ENCODE assay signal across 7 mouse cellular contexts in the genomic region with DNA sequence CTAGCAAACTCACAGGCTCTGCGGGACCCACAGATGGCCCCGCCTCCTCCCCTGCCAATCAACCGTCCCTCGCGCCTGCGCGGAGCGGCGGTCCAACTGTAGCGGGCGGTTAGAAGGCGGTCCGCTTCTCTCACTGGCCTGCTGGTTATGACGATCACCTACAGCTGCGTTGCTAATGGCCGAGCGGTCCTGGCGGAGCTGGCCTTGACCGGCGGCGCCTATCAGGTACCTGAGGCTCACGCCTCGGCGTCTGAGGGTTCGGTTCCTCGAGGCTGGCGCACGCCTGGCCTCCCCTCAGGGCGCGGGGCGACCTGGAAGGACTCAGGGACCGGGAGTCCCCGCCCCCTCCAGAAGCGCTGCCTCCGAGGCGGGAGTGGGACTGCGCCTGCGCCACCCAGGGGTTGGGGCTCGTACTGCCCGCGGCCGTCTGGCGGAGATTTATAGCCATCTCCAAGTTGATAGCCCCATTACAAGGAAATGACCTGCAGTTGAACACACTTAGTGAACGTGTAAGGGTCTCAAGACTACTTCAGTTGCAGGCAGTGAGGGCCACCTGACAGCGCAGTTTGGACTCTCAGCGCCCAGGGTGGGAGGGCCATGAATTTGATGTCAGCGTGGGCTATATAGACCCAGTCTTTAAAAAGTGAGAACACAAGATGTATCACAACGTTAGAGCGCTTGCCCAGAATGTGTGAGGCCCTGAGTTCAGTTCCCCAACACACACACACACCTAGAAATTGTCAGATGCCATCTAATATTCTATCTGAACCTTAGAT. TPM values are rescaled to one million over a fixed set of nuclear protein-coding genes. Genes with fewer than 3 reads are reported as not detected.
A peak's percentile ranks its signal among the peaks of the same experiment; 100 is the strongest.
DNase-seq lines count a peak whose midpoint lies in the region; ATAC-seq lines count a peak whose summit lies in the region.

Gene Vamp9 (plus strand): TSS at position 74 of the 776 bp plus-strand sequence.

- H3K4me2 ChIP-seq in heart, embryonic 11.5 days: peak within 1 kb of the TSS; percentile 62
- H3K4me2 ChIP-seq in kidney, embryonic 14.5 days (replicated peaks; ENCODE audit: low read depth, low read length): peak within 1 kb of the TSS; percentile 53
- H3K4me2 ChIP-seq in limb, embryonic 13.5 days (replicated peaks): peak within 1 kb of the TSS; percentile 62
- H3K4me2 ChIP-seq in midbrain, embryonic 15.5 days: peak within 1 kb of the TSS; percentile 57

- H3K27ac ChIP-seq in heart, embryonic 11.5 days (ENCODE audit: low read depth, low read length): peak within 1 kb of the TSS; percentile 92
- H3K27ac ChIP-seq in kidney, embryonic 14.5 days (ENCODE audit: low read depth, low read length): peak within 1 kb of the TSS; percentile 91
- H3K27ac ChIP-seq in limb, embryonic 13.5 days: peak within 1 kb of the TSS; percentile 92
- H3K27ac ChIP-seq in midbrain, embryonic 15.5 days: peak within 1 kb of the TSS; percentile 86

- no peaks in the 10 kb centered on the region for H3K36me3 ChIP-seq in heart, embryonic 11.5 days (ENCODE audit: control insufficient read depth, insufficient read depth, low read length)
- H3K36me3 ChIP-seq in kidney, embryonic 14.5 days (ENCODE audit: control insufficient read depth, insufficient read depth, low read length): no peaks in the 10 kb centered on the region
- H3K36me3 ChIP-seq in limb, embryonic 13.5 days: no peaks in the 10 kb centered on the region
- H3K36me3 ChIP-seq in midbrain, embryonic 15.5 days (replicated peaks): no peaks in the 10 kb centered on the region

- peak within 1 kb of the TSS; percentile 80 for H3K9ac ChIP-seq in heart, embryonic 11.5 days (ENCODE audit: low read depth, low read length)
- H3K9ac ChIP-seq in kidney, embryonic 14.5 days (ENCODE audit: low read depth, low read length): peak within 1 kb of the TSS; percentile 70
- H3K9ac ChIP-seq in limb, embryonic 13.5 days: peak within 1 kb of the TSS; percentile 66
- H3K9ac ChIP-seq in midbrain, embryonic 15.5 days: peak within 1 kb of the TSS; percentile 70

- H3K4me3 ChIP-seq in heart, embryonic 11.5 days (ENCODE audit: low read depth, low read length): peak within 1 kb of the TSS; percentile 51
- H3K4me3 ChIP-seq in kidney, embryonic 14.5 days (ENCODE audit: low read length): peak within 1 kb of the TSS; percentile 59
- H3K4me3 ChIP-seq in limb, embryonic 13.5 days: peak within 1 kb of the TSS; percentile 60
- peak within 1 kb of the TSS; percentile 76 for H3K4me3 ChIP-seq in midbrain, embryonic 15.5 days

- WGBS in heart, embryonic 11.5 days (ENCODE audit: insufficient replicate concordance): 6% methylated on average over 49 of the region's 49 CpGs
- 17% methylated on average over 49 of the region's 49 CpGs for WGBS in kidney, embryonic 14.5 days
- 5% methylated on average over 48 of the region's 49 CpGs for WGBS in limb, embryonic 13.5 days
- 5% methylated on average over 49 of the region's 49 CpGs for WGBS in midbrain, embryonic 15.5 days

- H3K27me3 ChIP-seq in heart, embryonic 11.5 days (ENCODE audit: control insufficient read depth, insufficient read depth, low read length): no peaks in the 10 kb centered on the region
- H3K27me3 ChIP-seq in kidney, embryonic 14.5 days (ENCODE audit: control insufficient read depth, insufficient read depth, low read length): no peaks in the 10 kb centered on the region
- H3K27me3 ChIP-seq in limb, embryonic 13.5 days: peaks cover 4% of the 10 kb centered on the region; the same call in 1 of the 2 replicates
- no peaks in the 10 kb centered on the region for H3K27me3 ChIP-seq in midbrain, embryonic 15.5 days (replicated peaks)

- DNase-seq in c-Kit-negative CD71-positive TER-119-positive erythroid progenitor cells, embryonic 14.5 days (ENCODE audit: low read depth, low spot score): peak; percentile 16
- DNase-seq in fat pad, adult 2 months (ENCODE audit: extremely low read depth, low read depth, low spot score): peak; percentile 14
- peak; percentile 91 to 95 for DNase-seq in spleen, adult 18-20 months

- peak; percentile 98 for ATAC-seq in heart, embryonic 11.5 days (replicated peaks; ENCODE audit: insufficient number of reproducible peaks, low FRiP score, low TSS enrichment)
- ATAC-seq in kidney, embryonic 14.5 days (ENCODE audit: low FRiP score, low TSS enrichment): peak; percentile 99
- ATAC-seq in limb, embryonic 13.5 days (ENCODE audit: low FRiP score, low read depth): peak; percentile 100
- peak; percentile 99 for ATAC-seq in midbrain, embryonic 15.5 days (replicated peaks)

- H3K9me3 ChIP-seq in heart, embryonic 11.5 days (replicated peaks; ENCODE audit: control insufficient read depth, low read length): no peaks in the 10 kb centered on the region
- H3K9me3 ChIP-seq in kidney, embryonic 14.5 days (ENCODE audit: control insufficient read depth, low read length): no peaks in the 10 kb centered on the region
- no peaks in the 10 kb centered on the region for H3K9me3 ChIP-seq in limb, embryonic 13.5 days
- no peaks in the 10 kb centered on the region for H3K9me3 ChIP-seq in midbrain, embryonic 15.5 days

- no peaks in the 10 kb centered on the region for H3K4me1 ChIP-seq in heart, embryonic 11.5 days (ENCODE audit: control insufficient read depth, insufficient read depth, low read length)
- H3K4me1 ChIP-seq in kidney, embryonic 14.5 days (ENCODE audit: control insufficient read depth, insufficient read depth, low read length): no peaks in the 10 kb centered on the region
- H3K4me1 ChIP-seq in limb, embryonic 13.5 days: no peaks in the 10 kb centered on the region
- peaks cover 4% of the 10 kb centered on the region; the same call in 1 of the 2 replicates for H3K4me1 ChIP-seq in midbrain, embryonic 15.5 days

RNA-seq across cellular contexts. Expression of gene Vamp9, which starts in this region (rescaled TPM):
- polyA plus RNA-seq in heart, embryonic 11.5 days (2014; fragmentation: Nextera tagmentation; extraction: Ambion mirVana): 0.64 and 0.72 TPM in 2 replicates
- polyA plus RNA-seq in kidney, embryonic 14.5 days (2014; fragmentation: Nextera tagmentation; extraction: Ambion mirVana): 0.51 TPM in 1 of 2 replicates, not detected in the other
- 0.31 and 0.57 TPM in 2 replicates for polyA plus RNA-seq in limb, embryonic 13.5 days (2015; fragmentation: Nextera tagmentation; extraction: Ambion mirVana)
- 0.65 and 1.3 TPM in 2 replicates for polyA plus RNA-seq in midbrain, embryonic 15.5 days (2015; fragmentation: Nextera tagmentation; extraction: Ambion mirVana)

Comparison
In these comparisons a context has a peak if more than half of its experiments do, and no peak if none do; other contexts are left out.
1. Peak in every context shown above with its lines: DNase-seq, ATAC-seq, H3K4me3 ChIP-seq and H3K27ac ChIP-seq.
2. Peak in ATAC-seq, H3K4me3 ChIP-seq, H3K27ac ChIP-seq, H3K9ac ChIP-seq and H3K4me2 ChIP-seq in heart, embryonic 11.5 days; RNA of the gene not detected or under 1 TPM.
3. Peak in ATAC-seq, H3K4me3 ChIP-seq, H3K27ac ChIP-seq, H3K9ac ChIP-seq and H3K4me2 ChIP-seq in kidney, embryonic 14.5 days; RNA of the gene not detected or under 1 TPM.
4. Peak in ATAC-seq, H3K4me3 ChIP-seq, H3K27ac ChIP-seq, H3K9ac ChIP-seq and H3K4me2 ChIP-seq in limb, embryonic 13.5 days; RNA of the gene not detected or under 1 TPM.
5. DNase-seq: peak in every context shown above with its lines; median percentile 93 in spleen, adult 18-20 months; 16 in c-Kit-negative CD71-positive TER-119-positive erythroid progenitor cells, embryonic 14.5 days; 14 in fat pad, adult 2 months.